Mouse (Mus musculus) brain, adult 2 months (tissue): Measurements from ENCODE around the gene Fndc11.

Source experiments
- DNase-seq: peaks from one replicate; pipeline ENCODE4 v3.0.0; 2011; ENCODE audit warnings: low read depth, low spot score

The Fndc11 gene

DNA sequence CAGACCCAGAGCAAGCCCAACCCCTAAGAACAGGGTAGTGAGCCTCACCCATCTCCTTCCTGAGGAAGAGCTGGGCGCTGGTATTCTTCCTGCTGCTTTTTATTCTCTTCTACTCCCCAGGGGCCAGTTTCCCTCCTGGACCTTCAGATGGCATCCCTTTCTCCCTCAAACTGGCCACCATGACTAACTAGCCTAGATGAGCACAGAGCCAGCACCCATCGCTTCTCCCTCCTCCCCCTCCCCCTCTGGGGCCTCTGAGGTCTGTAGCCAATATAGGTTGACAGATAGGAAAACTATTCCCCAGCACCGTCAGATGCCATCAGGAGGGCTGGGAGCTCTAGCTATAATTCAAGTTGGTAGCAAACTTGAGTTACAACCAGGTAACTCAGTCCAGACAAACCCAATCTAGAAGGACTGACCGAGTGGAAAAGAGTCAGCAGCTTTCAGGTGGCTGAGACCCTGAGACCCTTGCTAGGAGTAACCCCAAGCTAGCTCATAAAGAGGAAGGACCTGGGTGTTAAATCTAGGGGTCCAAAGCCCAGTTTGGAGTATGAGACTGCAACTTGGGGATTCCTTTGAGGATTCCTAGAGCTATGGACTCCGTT lies 830 bp upstream of the Fndc11 start:
- DNase-seq = no peak

DNA sequence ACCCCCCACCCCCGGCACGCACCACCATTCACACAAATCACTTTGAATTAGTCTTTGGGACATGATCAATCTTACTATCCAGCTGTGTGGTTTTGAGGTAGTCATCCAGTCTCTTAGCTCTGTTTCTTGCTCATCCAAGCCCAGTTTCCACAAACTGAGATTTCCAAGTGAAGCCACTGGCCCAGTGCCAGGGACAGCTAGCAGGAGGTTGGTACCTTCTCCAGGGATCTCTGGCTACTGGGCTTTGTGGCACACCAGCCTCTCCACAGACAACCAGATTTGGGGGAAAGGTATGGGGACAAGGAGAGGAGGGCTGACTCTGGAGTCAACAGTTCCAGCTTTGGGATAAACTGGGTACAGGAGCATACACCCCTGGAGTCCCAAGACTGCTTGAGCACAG lies 548 bp downstream of the Fndc11 start:
- DNase-seq = peak; percentile 20

DNA sequence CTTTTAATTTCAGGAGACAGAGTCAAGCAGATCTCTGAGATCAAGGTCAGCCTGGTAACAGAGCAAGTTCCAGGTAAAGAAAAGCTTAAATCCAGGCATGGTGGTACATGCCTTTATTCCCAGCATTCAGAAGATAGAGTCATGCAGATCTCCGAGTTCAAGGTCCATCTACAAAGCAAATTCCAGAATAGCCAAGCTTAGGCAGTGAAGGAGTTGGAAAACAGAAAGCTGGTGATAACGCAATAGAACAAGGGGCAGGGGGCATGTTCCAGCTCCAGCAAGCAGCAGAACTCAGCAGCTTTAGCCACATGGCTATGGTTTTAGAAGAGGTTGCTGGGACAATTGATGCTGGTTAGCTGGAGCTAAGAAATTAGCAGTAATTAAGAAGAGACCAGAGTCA lies 5.2 kb downstream of the Fndc11 start:
- no peak for DNase-seq

DNA sequence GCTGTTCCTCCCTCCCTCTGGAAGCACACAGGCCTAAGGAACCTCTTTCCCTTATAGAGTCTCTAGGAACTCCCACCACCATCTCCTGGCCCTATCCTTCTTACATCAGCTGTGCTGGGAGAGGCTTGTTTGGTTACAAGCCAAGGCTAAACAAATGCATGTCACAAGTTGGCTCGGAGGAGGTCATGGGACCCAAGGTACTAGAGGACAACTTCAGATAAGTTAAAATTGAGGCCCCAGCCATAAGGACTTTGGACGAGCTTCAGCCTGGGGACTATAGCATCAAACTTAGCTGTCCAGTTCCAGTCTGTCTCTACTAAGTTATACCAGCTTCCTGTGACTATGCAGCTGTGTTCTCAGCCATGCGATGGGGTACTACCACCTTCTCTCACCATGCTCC lies 7.3 kb downstream of the Fndc11 start:
- DNase-seq = no peak

DNA sequence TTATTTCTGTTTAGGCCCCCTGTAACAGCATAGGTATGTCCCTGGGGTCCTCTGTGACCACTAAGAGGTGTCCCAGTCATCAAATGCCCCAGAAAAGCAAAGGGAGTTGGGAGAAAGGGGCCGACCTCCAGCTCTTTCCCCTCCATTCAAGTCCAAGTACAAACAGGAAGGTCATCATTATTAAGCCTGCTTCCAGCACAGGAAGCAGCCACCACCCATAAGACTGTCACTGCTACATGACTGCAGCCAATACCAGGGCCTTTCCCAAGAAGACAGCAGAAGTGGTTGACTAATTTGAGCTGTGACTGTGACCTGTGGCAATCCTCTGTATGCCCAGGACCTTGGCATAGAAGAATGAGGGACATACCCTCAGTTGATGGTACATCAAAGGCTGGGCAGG lies 8.5 kb downstream of the Fndc11 start:
- DNase-seq = no peak

DNA sequence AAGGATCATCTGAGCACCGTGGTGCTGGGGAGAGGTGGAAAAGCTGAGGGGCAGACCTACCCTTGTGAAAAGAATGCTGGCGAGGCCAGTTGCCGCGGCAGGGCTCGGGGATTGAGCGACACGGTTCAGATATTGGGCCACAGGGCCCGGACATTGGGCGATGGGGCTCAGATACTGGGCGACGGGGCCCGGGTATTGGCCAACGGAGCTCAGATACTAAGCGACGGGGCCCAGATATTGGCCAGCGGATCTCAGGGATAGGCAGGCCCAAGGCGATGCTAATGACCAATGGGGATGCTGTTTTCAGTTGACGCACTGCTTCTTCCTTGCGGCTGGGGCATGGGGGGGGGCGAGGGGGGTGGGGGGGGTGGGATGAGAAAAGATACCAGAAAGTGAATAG lies 11.4 kb downstream of the Fndc11 start:
- DNase-seq = peak; percentile 79

DNA sequence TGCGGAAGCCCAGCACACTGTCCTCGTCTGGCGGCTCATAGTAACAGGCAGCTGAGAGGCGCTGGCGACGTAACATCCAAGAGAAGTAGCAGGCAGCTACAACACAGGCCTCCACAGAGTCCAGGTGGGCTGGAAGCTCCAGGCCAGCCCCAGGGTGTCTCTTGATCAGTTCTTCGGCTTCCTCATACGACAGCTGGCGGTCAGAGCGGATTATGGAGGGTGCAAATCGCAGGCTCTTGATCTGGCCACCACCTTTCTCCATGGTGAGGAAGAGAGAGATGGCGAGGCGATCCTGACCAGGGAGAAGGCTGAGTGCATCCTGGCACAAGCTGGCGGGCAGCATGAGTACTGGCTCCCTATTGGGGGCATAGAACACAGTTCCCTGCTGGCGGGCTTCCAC lies 13.6 kb downstream of the Fndc11 start:
- DNase-seq = no peak

DNA sequence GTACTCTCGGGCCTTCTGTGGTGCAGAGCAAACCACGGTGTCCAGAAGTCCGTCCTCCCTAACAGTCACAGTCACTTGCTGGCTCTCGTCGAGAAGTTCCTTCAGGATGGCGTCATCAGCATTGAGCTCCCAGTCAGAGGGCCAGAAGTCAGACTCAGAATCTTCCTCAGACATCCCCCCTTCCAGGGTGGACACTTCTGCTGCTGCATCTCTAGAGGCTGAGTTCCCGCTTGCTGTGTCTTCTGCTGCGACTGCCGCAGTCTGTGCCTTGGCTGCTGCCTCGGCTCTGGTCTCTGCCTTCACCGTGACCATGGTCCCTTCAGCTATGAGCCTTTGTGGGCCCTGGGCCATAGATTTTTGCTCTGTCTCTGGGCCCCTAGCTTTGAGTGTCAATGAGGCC lies 14.9 kb downstream of the Fndc11 start:
- no peak for DNase-seq

DNA sequence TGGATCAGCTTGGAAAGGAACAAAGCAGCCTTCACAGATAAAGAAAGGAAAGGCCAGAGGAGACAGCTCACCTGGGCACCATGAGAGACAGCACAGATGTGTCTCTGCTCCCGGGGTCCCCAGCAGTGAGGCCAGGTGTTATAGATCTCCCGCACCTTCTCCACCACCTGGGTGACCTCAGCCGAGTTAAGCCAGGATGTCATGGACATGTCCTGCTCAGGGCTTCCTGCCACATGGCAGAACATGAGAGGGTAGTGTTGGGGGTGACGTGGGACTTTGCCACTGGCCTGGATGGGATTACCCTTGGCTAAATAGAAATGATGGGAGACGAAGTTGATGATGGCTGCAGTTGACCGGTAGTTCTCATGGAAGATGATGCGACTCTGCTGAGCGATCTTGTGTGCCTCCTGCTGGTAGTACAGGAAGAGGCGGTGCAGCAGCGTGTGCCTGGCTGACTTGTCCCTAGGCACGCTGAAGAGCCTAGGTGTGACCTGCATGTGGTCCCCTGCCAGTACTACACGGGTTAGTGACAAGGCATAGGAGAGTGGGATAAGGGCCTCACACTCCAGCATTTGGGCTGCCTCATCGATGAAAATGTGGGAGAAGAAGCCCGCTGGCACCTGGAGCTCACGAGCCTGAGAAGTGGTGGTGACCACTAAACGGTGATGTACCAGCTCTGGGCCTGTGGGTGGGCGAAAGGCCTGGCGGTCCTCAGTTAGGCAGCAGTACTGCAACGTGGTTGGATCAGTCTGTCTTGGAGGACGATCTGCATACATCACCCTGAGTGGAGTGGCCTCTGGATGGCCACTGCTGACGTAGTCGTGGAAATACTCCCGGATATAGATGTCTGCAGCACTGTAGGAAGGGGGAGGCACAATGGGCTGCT lies 16.1 kb downstream of the Fndc11 start:
- DNase-seq = no peak

DNA sequence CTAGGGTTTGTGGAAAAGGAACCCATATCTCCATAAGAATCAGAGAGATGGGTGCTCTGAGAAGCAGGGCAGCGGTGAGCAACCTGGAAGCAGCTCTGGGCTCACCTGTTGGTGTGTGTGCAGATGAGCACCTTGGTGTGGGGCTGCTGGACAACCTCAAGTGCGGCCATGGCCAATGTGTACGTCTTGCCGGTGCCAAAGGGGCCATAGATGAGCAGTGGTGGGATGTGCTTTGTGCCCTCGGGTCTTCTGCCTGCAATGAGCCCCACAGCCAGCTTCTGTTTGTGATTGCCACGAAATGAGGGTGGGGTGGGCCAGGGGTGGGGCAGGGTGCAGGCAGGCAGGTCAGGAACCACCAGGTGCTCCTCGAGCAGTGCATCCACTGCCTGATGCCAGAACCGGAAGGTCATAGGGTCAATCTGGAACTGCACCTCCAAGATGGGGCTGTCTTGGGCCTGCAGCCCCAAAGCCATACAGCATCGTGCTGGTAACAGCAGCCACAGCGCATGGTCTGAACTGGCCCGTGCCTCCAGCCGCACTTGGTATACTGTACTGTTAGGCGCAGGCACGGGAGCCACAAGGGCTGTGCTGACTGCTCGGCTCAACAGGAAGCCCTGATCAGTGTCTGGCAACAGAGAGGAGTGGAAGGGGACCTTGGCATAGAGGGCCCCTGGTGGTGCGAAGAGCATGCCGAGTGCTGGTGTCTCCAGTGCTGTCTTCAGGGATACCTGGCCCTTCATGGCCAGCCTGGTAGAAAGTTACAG lies 17.6 kb downstream of the Fndc11 start:
- no peak for DNase-seq

DNA sequence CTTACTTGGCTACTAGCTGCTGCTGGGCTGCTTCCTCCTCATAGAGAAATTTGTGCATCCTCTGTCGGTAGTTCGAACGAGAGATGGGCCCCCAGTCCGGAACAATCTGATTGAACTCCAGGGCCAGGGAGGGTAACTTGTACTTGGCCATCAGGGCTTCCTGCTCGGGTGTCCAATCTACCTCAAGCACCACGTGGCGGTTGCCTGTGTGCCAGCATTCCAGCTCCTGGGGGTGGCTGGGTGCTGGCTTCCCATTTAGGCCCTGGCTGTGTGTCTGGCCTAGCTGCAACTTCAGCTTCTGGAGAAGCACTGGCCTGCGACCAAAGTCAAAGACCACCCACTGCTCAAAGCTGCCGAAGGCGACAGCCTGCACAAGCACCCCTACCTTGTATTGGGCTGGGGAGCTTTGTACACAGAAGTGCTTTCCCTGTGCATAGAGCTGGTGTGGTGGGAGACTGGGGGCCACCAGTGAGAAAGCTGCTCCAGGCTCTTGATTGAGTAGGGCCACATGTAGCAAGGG lies 18.3 kb downstream of the Fndc11 start:
- no peak for DNase-seq

DNA sequence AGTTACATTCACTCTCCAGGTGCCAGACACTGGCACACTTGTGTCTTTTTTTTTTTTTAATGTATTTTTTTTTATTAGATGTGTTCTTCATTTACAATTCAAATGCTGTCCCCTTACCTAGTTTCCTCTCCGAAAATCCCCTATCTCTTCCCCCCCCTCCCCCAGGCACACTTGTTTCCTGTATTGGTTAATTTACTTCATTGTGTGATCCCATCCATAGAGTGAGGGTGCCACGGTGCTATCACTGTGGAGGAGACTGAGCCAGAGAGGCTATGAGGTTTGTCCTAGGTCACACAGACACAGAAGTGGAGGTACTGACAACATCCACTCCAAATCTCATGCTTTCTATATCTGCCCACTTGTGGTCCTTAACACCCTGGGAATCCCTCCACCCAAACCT lies 19.0 kb downstream of the Fndc11 start:
- no peak for DNase-seq

DNA sequence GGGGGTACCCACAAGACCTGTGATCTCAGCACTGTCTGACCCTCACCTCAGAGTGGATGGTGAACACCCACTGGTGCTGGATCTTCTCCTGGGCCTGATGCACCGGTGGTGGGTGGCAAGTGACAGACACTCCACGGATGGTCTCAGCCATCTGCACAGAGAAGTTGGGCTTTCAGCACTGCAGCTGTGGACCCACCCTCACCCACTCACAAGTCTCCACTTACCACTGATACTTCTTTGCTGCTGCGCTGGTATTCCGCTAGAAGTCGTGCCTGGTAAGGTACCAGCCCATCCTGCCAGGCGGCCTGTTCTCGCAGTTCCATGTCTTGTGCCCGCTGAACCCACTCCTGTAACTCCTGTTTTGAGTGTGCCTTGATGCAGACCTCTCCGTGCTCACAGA lies 19.4 kb downstream of the Fndc11 start:
- peak; percentile 37 for DNase-seq

DNA sequence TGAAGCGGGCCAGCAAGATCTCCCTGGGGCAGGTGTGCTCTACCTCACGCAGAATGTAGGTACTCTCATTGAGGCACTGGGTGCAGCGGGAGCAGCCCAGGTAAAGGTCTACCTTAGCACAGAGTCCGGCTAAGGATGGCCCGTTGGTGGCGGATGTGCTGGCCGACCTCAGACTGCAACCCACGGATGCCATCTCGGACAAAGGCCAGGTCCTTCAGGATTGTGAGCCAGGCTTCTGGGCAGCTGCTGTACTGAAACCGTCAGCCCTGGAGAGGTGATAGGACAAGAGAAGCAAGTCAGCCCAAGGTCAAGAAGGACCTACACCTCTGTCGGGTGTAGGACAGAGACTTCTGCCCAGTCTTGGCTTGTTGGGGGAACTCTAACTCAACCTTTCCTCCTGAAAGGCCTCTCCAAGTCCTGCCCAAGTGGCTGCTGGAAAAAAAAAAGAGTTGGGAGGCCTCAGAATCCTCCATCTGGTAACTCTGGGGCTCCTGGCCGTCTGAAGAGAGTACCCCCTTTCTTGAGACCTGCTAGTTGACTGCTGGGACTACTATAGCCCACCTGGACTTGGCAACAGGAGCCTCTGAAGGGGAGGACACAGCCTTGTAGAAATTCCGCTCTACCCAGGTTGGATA lies 21.1 kb downstream of the Fndc11 start:
- DNase-seq = no peak

DNA sequence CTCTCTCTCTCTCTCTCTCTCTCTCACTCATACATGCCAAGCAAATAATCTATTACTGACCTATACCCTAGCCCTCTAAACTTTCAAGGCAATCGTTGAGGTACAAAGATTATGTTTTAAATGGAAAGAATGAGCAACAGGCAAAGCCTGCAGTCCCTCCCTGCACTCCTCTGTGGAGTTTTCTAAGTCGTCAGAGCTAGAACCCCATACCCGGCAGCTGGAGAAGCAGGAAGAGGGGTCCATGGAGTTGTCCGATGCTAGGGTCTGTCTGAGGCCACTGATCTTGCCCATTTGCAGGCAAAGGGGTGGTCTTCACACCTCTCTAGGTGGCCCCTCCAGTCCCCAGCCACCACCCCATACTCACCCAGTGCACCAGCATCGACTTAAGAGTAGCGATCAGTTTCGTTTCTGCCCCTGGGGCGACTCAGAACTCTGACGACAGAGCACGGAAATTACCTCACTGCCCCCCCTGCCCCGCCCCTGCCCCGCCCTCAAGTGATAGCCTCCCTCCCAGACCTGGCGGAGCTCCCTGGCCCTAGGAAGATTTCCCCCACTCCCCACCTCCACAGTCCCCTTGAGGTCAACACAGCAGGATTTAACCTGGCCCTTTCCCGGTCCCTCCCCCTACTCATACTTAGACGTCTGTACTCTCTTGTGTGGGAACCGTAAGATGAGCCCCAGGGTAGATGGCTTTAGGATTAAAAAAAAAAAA lies 21.9 kb downstream of the Fndc11 start, which contains the start of gene Helz2:
Gene Helz2 (minus strand): TSS at position 426 of the 712 bp plus-strand sequence.
- no peak for DNase-seq

DNA sequence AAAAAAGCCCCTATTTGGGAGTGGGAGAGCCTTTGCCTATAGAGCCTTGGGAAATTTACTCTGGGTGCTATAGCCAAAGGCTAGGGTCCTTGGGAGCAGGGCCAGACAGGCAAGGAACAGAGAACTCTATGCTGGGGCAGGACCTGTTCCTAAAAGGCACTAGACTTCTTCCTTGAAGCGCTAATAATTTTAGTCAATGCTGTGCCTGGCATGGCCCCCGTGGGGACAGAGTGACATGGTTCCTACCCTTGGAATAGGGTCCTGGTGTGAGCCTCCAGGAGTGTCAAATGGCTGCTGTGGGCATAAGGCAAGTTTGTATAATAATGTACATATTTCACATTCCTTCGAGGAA lies 22.5 kb downstream of the Fndc11 start:
- DNase-seq = no peak

DNA sequence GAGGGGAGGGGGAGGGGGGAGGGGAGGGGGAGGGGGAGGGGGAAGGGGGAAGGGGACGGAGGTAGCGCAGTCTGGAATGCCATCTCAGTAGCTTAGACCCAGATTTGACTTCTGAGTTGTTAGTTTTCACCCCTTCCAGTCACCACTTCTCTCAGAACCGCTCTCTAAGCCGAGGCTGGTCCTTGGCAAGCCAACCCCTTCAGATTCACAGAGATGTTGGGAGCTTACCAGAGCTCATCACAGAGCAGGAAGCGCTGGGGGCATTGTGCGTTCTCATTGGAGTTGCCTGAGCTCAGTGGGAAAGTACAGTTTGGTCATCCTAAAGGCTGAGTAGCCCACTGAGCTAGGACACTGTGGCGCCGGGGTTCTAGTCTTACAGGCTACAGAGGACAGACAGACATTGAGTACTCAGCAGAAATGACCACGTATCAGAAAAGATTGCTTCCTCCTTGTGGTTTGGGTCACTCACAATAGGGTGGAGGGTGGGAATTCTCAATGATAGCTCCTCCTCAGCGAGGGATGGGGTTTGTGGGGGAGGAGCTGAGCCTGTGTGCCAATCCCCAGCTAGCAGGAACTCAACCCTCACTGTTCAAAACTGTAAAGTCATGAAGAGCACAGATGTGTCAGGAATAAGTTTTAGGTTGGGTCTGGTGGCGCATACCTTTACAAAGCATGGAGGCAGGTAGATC lies 24.0 kb downstream of the Fndc11 start:
- no peak for DNase-seq

DNA sequence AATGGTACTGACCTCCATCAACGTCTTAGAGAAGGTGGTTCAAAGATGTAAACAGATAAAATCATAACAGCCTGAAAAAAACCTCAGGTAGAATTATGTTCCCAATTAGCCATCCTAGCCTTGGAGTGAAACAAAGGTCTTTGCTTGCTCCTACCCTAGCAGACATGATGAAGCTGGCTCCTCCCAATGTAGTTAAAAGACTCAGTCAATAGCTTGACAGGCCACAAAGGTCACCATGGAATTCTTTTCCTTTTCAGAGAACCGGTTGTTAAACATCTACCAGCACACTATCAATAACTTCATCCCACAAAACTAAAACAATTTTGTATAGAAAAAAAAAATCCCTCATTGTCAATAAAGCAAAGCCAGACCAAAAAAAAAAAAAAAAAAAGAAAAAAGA lies 25.2 kb downstream of the Fndc11 start:
- no peak for DNase-seq

DNA sequence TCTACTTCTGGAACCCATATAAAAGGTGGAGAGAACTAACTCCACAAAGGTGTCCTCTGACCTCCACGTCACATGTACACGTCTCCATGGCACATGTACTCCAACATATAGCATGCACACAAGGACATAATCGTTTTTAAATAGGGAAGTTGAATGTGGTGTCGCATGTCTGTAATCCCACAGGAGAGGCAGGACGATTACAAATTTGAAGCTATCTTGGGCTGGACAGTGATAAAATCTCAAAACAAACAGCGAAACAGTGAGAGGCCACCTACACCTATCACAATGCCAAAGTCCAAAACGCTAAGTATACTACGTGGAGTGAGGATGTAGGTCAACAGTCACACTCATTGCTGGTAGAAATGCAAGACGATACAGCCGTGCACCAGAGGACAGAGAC lies 29.4 kb downstream of the Fndc11 start:
- no peak for DNase-seq

DNA sequence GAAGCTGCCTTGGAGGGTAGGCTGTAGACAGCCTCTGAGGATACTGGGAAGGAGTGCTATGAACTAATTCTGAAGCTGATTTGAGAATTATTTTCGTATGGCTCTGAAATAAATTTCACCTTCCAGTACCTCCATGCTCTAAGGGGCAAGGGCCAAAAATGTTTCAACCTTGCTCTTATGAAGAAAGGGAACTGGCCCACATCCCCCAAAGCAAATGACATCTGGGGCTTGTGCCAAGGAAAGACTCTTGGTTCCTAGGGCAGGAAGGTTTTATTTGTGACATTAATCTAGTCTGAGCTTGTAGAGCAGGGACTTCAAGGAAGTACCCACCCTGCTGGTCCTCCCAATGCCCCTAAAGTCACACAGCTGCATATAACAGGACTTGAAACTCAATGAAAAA lies 32.0 kb downstream of the Fndc11 start:
- DNase-seq = no peak

DNA sequence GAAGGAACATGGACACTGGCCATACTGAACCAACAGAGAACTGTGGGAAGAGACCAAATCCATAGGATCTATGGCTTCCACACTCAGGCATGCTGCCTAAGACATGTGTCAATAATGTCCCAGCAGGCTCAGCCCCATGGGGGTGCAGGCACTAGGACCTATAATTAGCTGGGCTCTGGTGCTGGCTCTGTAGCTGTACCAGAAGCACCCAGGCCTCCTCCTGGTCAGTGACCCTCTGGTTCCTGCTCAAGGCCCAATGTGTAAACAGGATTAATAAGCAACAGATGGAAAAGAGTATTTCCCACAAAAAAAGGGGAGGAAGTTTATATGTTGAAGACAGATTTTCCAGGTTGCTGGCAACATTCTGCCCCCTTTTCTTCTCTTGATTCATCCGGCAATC lies 33.4 kb downstream of the Fndc11 start:
- DNase-seq = no peak
